Mouse (Mus musculus): ENCODE data around the gene Shank2.

The Shank2 gene

DNA sequence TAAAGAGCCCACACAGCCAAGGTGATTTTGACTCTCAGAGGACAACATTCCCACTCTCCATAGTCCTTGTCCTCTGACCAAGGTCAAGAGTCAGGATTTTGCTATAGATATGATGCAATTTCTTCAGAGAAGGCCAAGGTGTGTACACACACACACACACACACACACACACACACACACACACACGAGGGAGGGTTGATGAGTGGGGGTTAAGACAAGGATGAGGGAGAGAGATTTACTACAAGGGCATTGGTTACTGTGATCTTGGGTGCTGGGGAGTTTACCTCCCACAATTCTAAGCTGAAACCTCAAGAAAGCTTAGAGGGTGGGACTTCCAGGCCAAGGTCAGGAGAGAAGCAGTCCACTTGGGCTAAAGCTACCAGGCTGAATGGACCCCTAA is 104.2 kb downstream of the Shank2 start:
- DNase-seq (ENCODE audit: extremely low read depth, low read depth) = no peak

DNA sequence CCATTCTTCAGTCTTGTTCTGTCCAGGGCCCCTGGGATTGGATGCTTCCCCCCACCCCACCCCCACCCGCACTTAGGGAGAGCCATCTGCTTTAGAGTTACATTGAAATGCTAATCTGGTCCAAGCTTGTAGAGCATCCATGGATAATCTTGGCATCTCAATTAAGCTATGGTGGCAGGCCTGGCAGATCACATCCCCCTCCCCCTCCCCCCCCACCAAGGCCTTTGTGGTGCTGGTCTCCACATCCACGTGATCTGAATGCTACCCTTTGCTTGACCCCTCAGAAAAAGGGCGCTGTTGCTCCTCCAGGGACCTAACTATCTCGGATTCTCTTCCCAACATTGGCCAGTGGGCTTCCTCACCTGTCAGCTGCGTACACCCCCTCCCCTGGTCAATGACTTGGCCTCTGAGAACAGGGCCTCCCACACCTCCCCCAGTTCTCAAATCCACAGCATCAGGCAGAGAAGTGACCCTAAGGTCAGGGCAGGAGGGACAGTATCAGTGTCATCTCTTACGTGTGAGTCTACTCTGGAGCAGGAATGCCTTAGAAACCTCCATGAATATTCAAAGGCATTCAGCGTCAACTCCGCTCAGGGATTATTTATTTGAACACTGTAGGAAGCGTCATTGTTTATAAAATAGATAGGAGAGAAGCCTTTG is 104.8 kb downstream of the Shank2 start:
- no peak for DNase-seq (ENCODE audit: extremely low read depth, low read depth)

DNA sequence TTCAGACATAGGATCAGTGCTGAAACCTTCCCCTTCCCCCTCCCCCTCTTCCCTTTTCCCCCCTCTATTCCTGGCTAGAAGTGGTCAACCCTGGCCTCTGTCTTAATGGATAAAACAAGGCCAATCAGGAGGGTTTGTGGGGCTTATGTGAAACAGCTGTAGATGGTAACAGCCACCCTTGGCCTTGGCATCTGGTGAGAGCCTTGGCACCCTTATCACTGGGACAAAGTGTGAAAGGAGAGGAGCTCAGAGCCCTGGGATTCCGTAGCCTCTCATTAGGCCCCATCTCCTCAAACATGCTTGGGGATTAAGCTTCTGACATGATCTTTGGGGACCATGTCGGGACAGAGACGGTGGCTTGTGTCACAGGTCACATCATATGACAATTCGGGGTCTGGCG is 106.4 kb downstream of the Shank2 start:
- DNase-seq (ENCODE audit: extremely low read depth, low read depth) = no peak

DNA sequence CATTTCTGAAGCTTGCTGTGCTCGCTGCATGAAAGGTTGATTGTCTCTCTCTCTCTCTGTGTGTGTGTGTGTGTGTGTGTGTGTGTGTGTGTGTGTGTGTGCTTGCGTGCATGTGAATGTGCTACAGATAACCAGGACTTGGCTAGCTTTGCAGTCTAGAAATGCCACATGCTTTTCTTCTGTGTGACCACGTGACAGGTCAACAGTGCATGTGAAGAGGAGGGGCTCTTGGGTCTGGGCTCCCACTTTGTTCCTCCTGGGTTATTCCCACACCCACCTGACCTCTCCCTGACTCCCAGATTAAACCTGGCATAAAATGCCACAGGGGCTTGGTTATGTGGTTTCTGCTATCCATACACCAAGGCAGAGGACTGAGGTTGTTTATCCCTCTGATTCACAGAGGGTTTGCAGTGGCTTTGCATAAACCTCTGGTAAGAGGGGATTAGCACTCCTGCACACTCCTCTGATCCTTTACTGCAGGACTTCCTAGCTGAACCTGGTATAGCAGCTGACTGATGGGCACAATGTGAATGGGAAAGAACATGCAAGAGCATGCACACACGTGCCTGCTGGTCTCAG is 109.4 kb downstream of the Shank2 start:
- no peak for DNase-seq (ENCODE audit: extremely low read depth, low read depth)

DNA sequence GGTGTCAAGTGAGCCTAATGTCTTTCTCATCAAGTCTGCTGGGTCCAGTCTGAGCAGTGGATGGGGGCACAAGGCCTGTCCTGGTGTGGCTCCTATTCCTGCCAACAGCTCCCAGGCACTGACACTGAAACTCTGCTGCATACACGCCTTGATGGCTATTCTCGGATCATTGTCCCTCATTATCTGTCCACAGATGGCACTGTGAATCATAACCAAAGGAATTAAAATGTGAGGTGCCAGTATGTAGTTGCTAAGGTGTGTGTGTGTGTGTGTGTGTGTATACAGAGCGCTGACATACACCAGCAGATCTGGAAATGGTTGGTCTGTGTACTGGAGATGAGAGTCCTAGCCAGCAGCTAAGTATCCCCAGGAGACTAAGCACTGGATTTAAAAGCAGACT is 110.3 kb downstream of the Shank2 start:
- no peak for DNase-seq (ENCODE audit: extremely low read depth, low read depth)

DNA sequence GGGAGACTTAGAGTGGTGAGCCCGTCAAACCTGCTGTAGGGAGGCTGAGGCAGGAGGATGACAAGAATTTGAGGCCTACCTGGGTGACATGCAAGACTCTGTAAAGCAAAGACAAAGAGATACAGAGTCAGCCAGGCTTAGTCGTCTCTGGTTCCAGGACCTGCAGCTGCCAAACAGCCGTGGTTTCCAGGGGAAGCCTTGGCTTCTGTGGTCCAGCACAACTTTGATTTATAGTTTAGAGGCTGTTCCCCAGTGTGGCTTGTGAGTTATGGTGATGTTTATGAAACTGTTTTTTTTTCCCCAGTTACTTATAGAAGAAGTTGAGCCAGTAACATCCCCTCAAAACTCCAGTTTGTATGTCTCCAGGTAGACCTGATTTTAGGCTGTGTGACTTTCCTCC is 112.5 kb downstream of the Shank2 start:
- DNase-seq (ENCODE audit: extremely low read depth, low read depth) = no peak

DNA sequence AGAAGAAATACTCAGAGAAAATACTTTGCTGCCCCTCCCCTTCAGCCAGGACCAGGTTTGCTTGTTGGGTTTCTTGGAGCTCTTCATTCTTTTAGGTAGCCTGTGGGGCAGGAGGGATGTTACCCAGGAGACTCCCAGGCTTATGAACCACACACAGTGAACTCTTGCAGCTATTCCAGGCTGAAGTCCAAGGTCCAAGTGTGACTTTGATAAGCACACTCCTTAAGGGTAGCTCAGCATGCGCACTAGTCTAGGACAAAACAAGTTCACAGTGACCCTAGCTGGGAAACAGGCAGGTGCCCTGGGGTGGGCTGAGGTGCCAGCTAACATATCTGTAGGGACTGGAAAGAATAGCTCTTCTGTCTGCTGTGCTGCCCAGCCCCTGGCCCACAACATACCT is 117.8 kb downstream of the Shank2 start:
- no peak for DNase-seq (ENCODE audit: extremely low read depth, low read depth)

DNA sequence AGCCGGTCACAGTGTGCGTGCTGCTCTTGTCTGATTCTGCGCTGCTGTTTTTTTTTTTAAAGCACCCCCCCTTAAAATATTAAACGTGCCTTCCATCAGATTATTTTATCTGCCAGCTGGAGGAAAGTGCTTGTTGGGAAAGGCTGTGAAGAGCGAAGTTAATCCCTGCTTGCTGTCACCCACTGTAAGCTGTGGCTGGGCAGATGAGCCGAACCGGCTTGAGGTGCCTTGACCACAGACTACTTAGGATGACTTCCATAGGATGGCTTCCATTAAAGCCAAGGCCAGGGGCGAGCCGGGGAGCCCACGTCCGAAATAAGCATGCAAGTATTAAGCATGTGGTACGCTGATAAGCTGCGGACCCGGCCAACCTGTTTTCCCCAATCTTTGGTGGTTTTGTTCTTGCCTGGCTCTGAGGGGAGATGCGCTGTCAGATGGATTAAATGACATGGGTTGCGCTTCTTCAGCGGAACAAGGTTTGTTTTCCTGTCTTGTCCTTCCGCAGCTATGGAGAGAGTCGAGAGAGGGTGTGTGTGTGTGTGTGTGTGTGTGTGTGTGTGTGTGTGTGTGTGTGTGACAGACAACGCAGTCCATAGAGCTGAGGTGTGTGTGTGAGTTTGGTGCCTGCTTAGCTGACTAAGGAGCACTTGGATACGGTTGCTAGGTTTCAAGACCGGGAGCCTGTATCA is 131.1 kb downstream of the Shank2 start:
- DNase-seq (ENCODE audit: extremely low read depth, low read depth) = no peak

DNA sequence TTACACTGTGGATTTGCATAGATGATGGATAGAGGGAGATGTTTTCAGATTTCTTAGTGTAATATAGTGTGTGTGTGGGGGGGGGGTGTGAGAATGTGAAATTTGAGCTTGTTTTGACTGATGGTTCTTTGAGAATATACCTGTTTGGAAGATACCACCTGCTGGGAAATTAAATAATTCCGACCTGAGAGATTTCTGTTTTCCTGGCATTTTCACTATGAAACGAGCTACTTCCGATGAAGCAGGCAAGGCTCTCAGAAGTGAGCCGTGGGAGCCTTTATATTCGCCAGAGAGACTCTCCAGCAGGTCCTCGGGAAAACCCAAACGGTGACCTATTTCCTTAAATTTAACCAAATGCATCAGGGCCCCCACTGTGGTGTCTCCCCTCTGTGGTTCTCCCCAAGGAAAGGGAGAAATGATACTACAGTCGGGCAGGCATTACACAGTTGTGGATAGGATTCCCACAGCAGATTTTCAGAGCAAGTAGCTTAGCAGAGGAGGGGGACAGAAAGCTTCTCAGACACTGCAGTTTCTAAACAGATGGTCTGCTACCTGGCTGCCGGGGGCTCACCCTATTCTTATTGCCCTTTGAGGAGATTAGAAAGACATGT is 131.8 kb downstream of the Shank2 start:
- DNase-seq (ENCODE audit: extremely low read depth, low read depth) = no peak

DNA sequence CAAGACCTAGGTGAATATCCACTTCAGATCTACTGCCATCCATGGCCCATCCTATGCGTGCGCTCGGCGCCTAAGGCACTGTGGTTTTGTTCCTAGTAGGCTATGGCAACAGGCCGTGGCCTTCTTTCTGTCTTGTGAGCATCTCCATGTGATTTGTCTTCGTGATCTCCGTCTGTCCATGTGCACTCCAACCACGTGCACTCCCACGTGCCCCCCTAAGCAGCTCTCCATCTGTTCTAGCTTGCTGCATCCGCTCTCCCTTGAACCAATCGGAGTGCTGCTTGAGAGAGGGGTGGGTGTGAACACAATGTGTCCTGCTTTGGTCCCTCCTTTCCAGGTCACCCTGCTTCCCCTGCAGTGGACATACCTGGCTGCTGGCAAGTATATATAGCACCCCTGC is 133.0 kb downstream of the Shank2 start:
- DNase-seq (ENCODE audit: extremely low read depth, low read depth) = no peak

DNA sequence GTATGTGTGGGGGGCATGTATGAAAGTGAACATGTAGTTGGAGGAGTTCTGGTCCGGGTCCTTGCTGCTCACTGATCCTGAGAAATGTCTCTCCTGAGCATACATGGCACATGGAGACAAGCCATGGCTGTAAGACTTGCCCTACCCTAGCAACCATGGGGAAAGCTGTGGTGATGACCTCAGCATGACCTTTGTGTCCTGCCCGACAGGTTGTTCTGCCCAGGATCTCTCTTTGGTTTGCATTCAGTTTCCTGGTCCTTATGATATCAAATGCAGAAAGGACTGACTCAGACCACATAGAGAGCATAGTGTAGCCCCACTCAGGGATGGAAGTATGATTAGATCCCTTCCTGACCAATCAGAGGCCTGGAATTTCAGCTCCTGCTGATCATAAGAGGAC is 136.1 kb downstream of the Shank2 start:
- DNase-seq (ENCODE audit: extremely low read depth, low read depth) = no peak

DNA sequence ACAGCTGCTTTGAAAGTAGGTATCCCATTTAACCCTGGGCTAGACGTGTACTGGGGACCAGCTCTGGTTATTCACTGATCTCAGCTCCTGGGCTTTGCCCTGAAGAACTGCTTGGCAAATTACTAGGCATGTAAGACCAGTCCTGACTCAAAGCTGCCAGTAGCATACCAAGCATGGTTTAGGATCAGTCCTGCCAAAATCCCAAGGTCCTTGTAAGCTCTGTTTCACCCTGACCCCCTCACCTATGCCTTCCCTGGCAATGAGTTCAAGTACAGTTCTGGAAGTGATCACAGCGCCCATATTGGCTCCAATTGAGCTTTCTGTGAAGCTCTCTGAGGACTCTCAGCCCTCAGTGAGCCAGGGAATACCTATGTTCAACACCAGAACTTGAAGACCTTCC is 136.7 kb downstream of the Shank2 start:
- DNase-seq (ENCODE audit: extremely low read depth, low read depth) = no peak

DNA sequence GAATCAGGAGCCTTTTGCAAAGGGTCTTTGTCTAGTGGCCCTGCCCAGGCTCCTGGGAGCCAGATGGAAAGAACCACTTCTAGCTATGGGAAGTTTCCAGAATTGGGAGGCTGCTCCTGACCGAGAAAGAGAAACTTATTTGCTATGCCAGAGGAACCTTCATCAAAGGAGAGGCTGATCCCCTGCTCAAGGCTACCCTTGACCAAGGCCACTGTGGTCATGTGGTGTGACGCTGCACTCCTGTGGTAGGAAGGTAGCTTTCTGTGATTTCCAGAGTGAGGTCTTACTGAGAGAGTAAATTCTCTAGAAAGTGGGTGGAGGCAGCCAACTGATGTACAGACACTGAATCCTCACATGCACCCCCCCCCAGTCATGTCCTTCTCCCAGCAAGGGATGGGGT is 138.0 kb downstream of the Shank2 start:
- DNase-seq (ENCODE audit: extremely low read depth, low read depth) = no peak

DNA sequence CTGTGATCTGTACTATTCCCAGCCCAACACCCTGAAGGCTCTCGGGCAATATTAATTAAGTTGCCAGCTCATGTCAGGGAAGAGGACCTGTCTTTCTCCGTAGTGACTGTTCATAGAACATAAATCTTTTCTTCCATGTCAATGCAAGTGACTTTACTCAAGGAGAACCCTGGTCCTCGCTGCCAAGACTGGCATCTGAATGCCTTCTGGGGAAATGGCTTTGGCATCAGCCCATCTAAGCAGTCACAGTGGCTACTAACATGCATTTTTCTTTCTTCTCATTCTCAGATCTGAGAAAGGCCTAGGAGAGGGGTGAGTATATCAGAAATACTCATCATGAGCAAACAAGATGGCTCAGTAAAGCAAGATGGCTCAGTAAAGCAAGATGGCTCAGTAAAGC is 138.7 kb downstream of the Shank2 start:
- DNase-seq (ENCODE audit: extremely low read depth, low read depth) = no peak

DNA sequence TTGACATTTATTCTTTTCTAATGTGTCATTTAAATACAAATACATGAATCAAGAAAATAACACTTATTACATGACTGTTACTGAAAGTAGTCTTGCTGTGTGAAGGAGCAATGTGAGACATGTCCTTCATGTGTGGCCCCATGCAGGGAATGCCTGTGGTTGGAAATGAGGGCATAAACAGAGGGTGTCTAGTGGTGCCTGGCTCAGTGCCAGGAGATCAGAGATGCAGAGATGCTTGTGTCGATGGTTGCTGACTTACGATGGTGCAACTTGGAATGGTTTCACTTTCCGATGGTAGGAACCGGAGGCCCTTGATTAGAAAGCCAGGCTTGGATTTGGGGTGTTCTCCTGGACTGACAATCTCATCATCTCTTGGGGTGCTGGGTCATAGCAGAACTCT is 140.3 kb downstream of the Shank2 start:
- DNase-seq (ENCODE audit: extremely low read depth, low read depth) = no peak

DNA sequence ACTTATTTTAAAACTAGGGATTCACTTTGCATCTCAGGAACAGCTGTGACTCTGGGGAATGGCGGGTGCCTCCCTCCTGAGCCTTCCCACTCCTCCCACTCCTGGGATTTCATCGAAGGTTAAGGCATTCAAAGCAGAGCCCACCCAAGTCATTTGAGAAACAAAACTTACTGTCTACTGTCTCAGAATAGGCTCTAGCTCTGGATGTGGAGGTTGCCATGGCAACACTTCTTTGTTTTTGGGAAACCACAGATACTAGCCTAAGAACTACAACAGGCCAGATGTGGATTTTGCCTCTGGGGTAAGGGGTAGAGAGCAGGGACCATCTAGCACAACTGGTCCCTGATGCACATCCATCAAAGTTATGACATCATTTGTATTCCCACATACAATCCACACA is 142.2 kb downstream of the Shank2 start:
- no peak for DNase-seq (ENCODE audit: extremely low read depth, low read depth)

DNA sequence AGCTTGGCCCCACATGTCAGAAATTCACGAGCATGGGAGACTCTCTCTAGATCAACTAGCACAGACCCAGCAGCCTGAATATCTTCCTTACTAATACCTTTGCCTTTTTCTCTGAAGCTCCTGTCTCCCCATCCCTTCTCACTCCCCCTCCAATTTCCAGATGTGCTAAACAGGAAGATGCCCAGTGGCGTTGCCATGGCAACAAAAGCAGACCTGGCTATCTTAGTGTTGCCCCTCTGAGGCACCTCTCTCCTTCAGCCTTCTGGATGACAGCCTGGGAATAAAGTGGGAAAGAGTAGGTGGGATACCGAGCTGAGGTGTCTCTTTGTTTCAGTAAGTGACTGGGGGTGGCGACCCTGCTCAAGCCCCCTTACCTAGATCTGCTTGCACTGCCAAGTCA is 146.4 kb downstream of the Shank2 start:
- no peak for DNase-seq (ENCODE audit: extremely low read depth, low read depth)

DNA sequence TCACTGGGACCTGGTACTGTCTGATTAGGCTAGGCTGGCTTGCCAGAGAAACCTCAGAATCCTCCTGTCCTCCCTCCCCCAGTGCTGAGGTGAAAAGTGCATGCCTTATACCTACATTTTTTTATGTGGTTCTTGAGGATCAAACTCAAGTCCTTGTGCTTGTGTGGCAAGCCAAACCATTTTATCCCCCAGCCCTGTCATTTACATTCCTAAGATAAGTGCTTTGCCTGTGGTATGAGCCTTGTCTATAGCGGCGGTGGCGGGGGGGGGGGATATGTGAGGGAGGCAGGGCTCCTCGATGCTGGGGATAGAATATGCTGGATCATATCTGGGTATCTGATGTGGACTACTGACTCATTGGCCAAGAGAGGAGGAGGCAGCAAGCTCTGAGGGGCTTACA is 151.4 kb downstream of the Shank2 start:
- no peak for DNase-seq (ENCODE audit: extremely low read depth, low read depth)

DNA sequence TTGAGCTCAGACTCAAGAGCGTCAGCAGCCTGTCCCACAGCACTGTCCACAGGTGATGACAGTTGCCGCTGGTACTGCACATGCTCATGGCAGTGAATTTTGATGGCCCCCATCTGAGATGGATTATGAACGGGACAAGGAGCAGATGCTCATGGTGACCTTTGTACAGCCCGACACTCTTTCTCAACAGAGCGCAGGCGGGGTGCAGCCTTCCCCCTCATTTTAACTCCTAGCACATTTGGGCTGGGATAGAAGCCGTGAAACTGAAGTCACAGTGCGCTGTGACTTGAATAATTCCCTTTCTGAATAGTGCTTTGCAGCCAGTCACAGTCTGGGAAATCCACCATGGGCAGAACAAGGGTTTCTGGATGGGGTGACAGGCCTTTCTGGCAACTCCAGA is 152.0 kb downstream of the Shank2 start:
- DNase-seq (ENCODE audit: extremely low read depth, low read depth) = no peak

DNA sequence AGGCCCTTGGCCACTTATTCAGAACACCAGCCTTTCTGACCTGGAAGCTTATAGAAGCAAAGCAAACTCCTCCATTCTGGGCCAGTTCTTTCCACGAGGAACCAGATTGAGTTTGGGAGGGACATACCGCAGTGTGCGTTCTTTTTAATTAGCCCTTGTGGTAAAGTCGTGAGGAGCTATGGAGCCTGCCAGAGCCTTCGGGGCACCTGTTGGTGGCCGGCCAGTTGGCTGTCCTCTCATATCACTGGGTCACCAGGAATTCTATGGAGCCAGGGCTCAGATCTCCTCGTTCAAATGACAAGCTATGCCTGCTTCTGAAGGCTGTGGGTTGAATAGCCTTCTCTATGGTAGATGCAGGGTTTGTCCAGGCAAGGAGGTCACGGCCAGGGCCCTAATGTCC is 156.2 kb downstream of the Shank2 start:
- no peak for DNase-seq (ENCODE audit: extremely low read depth, low read depth)

DNA sequence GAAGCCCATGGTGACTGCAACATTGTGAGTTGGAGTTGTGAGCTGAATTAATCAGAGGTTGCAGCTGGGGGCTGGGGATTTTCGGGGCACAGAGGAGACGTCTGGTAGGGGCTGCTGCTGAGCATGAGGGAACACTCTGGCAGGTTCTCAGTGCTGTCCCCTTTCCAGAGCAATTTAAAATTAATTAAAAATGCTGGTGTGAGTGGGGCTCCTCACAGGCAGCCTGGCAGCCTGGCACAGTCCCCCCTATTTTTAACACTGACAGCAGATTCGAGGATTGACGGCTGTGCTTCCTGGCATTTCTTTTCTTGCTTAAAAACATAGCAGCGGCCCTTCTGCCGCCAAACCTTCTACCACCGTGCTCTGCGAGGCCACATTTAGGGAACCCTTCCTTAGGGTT is 157.8 kb downstream of the Shank2 start:
- DNase-seq (ENCODE audit: extremely low read depth, low read depth) = no peak

DNA sequence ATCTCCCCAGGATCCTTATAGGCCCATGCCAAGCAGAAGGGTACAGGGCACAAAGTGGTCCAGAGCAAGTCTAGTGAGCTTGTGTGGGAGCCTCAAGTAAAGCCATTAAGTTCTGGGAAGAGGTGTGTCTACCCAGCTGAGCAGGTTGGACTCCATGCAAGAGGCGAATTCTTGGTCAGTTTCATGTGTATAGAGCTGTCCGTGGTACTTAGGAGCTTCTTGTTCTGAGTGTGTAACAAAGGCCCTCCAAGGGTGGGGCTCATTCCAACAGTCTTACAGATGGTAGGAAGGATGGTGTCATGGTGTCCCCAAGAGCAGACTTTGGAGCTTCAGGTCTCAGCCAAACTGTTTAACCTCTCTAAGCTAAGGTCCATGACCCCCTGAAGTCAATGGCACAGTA is 158.3 kb downstream of the Shank2 start:
- DNase-seq (ENCODE audit: extremely low read depth, low read depth) = no peak

All from MEL-GATA-1-ER (cell line).